Mouse (Mus musculus) spleen, postnatal 4 days (tissue): Measurements from ENCODE around the gene A030003K21Rik.
"Not testable (repeated sequence)": the region's sequence is repeated elsewhere in the genome, so short reads cannot be mapped to it uniquely, and the experiment has no call there.

ENCODE experiments used
- DNase-seq, 2 experiments: peaks; one replicate each; pipeline ENCODE4 v3.0.0; 2022; ENCODE audit warnings: low spot score in 2 of 2

Gene A030003K21Rik

GRCm38 (mm10) chr1:82943295-82943694 is at the start of gene A030003K21Rik:
TSS of gene A030003K21Rik (minus strand) at chr1:82943388.
- not testable (repeated sequence) for DNase-seq

- no peak for DNase-seq
These were observed 48.9 kb upstream of the A030003K21Rik start for GRCm38 (mm10) chr1:82992093-82992492.

- DNase-seq = no peak
These were observed 48.4 kb upstream of the A030003K21Rik start for GRCm38 (mm10) chr1:82991596-82991995.

- DNase-seq = no peak
These were observed 47.9 kb upstream of the A030003K21Rik start for GRCm38 (mm10) chr1:82991062-82991461.

- DNase-seq = no peak
These were observed 44.5 kb upstream of the A030003K21Rik start for GRCm38 (mm10) chr1:82987530-82988198.

- DNase-seq = no peak
These were observed 43.5 kb upstream of the A030003K21Rik start for GRCm38 (mm10) chr1:82986738-82987137.

- DNase-seq = no peak
These were observed 34.7 kb upstream of the A030003K21Rik start for GRCm38 (mm10) chr1:82977840-82978239.

- no peak for DNase-seq
These were observed 32.6 kb upstream of the A030003K21Rik start for GRCm38 (mm10) chr1:82975750-82976149.

- DNase-seq = no peak
These were observed 31.2 kb upstream of the A030003K21Rik start for GRCm38 (mm10) chr1:82974342-82974741.

GRCm38 (mm10) chr1:82973901-82974300 is 30.7 kb upstream of the A030003K21Rik start:
- peak in 1 of 2 experiments; percentile 25 for DNase-seq

- no peak for DNase-seq
These were observed 30.1 kb upstream of the A030003K21Rik start for GRCm38 (mm10) chr1:82973244-82973643.

- no peak for DNase-seq
These were observed 28.9 kb upstream of the A030003K21Rik start for GRCm38 (mm10) chr1:82972046-82972445.

- DNase-seq = no peak
These were observed 23.2 kb upstream of the A030003K21Rik start for GRCm38 (mm10) chr1:82966413-82966812.

GRCm38 (mm10) chr1:82959870-82960385 is 16.7 kb upstream of the A030003K21Rik start, which contains the start of gene Gm47955:
TSS of gene Gm47955 (plus strand) at chr1:82960286.
- no peak for DNase-seq

GRCm38 (mm10) chr1:82955913-82956312 is 12.7 kb upstream of the A030003K21Rik start, which contains the start of gene Gm7544:
TSS of gene Gm7544 (minus strand) at chr1:82956013.
- not testable (repeated sequence) for DNase-seq

GRCm38 (mm10) chr1:82948601-82949000 is 5.4 kb upstream of the A030003K21Rik start:
- DNase-seq = no peak

- DNase-seq = not testable (repeated sequence)
These were observed 2.8 kb upstream of the A030003K21Rik start for GRCm38 (mm10) chr1:82946029-82946428.

- peak in 1 of 2 experiments; percentile 1 for DNase-seq
These were observed 683 bp downstream of the A030003K21Rik start for GRCm38 (mm10) chr1:82942505-82942904.

GRCm38 (mm10) chr1:82938666-82939065 is 4.5 kb downstream of the A030003K21Rik start:
- DNase-seq = no peak

GRCm38 (mm10) chr1:82931326-82931725 is 11.9 kb downstream of the A030003K21Rik start, which contains the start of gene Gm6217:
TSS of gene Gm6217 (minus strand) at chr1:82931399.
- DNase-seq = not testable (repeated sequence)

- DNase-seq = not testable (repeated sequence)
These were observed 12.6 kb downstream of the A030003K21Rik start for GRCm38 (mm10) chr1:82930558-82930957.

GRCm38 (mm10) chr1:82924650-82925049 is 18.5 kb downstream of the A030003K21Rik start, which contains the start of gene A030014E15Rik:
TSS of gene A030014E15Rik (plus strand) at chr1:82924917.
- no peak for DNase-seq

- DNase-seq = not testable (repeated sequence)
These were observed 29.8 kb downstream of the A030003K21Rik start for GRCm38 (mm10) chr1:82913434-82913833.
